Mouse (Mus musculus): ENCODE results near the gene Sh2d3c.

DNA sequence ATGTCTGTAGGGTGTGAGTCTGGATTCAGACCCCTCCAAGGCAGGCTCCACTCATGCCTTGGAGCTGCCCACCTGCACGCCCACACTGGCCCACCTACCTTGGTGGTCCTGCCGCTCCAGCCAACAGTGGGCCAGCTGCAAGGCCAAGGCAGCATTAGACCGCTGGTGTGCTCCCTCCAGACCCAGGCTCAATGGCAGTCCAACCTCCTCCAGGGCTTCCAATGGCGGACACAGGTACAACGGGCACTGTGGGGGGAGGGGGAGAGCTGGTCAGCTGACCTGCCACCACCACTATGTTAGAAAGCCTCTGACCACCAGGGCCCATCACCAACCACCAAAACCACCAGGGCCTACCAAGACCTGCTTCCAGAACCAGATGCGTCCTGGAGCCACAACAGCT lies 34.2 kb upstream of the Sh2d3c start:
- TF ChIP-seq ZNF384 (IDR thresholded peaks at IDR 0.05; ENCODE audit: low read depth, low read length) (no peak), CHD2 (IDR thresholded peaks at IDR 0.05; ENCODE audit: low read depth, low read length) (no peak), ZC3H11A (IDR thresholded peaks at IDR 0.05; ENCODE audit: borderline replicate concordance, low read depth, low read length) (no peak), HCFC1 (IDR thresholded peaks at IDR 0.05; ENCODE audit: borderline replicate concordance, insufficient read depth, low read length) (no peak)

Data from ES-E14 (cell line).